Mouse (Mus musculus) MEL (cell line): ENCODE results near the gene Cby3. TPM values are rescaled to one million over a fixed set of nuclear protein-coding genes. Genes with fewer than 3 reads are reported as not detected.
A peak's percentile ranks its signal among the peaks of the same experiment; 100 is the strongest.
"Not testable (repeated sequence)": the region's sequence is repeated elsewhere in the genome, so short reads cannot be mapped to it uniquely, and the experiment has no call there.

ENCODE experiments used
- DNase-seq: peaks from one replicate; pipeline ENCODE4 v3.0.0; 2011; ENCODE audit warnings: low read depth, low spot score
- H3K27ac ChIP-seq: 2 replicates; pipeline ENCODE4 v1.5.1; 2012; ENCODE audit warnings: low read depth, mild to moderate bottlenecking, control low read depth, low read length, moderate library complexity; ENCODE audit not compliant: control insufficient read depth
- H3K27me3 ChIP-seq, 2 experiments: fragments of 150-350 bp in 1 of 2; sonication (generic) in 1 of 2; 2 replicates each; pipeline ENCODE4 v1.6.1; 2012; ENCODE audit warnings: low read length in 2 of 2, mild to moderate bottlenecking in 2 of 2, improper control_type of control experiment in 1 of 2, moderate library complexity in 1 of 2; ENCODE audit not compliant: insufficient read depth in 2 of 2, control insufficient read depth in 1 of 2
- H3K36me3 ChIP-seq, 2 experiments: 2 replicates each; pipeline ENCODE4 v1.6.1; 2012 to 2014; ENCODE audit warnings: low read length in 2 of 2, improper control_type of control experiment in 1 of 2, inconsistent platforms in 1 of 2, mild to moderate bottlenecking in 1 of 2; ENCODE audit not compliant: insufficient read depth in 2 of 2, control insufficient read depth in 1 of 2
- H3K4me1 ChIP-seq, 2 experiments: fragments of 150-350 bp in 1 of 2; sonication (generic) in 1 of 2; 2 replicates each; pipeline ENCODE4 v1.6.1; 2012; ENCODE audit warnings: low read length in 2 of 2, improper control_type of control experiment in 1 of 2, mild to moderate bottlenecking in 1 of 2; ENCODE audit not compliant: insufficient read depth in 2 of 2, control insufficient read depth in 1 of 2
- H3K4me3 ChIP-seq, 2 experiments: fragments of 150-350 bp in 1 of 2; sonication (generic) in 1 of 2; 2 replicates each; pipeline ENCODE4 v1.5.1; 2012; ENCODE audit warnings: low read depth in 2 of 2, low read length in 2 of 2, mild to moderate bottlenecking in 2 of 2, moderate library complexity in 2 of 2, control low read depth in 1 of 2, improper control_type of control experiment in 1 of 2; ENCODE audit not compliant: control insufficient read depth in 1 of 2, insufficient read depth in 1 of 2
- H3K79me2 ChIP-seq: 2 replicates; pipeline ENCODE4 v1.6.1; 2012; ENCODE audit warnings: mild to moderate bottlenecking, low read length, moderate library complexity; ENCODE audit not compliant: control insufficient read depth, poor library complexity, insufficient read depth
- H3K9ac ChIP-seq: 2 replicates; pipeline ENCODE4 v1.6.1; 2012; ENCODE audit warnings: low read depth, mild to moderate bottlenecking, control low read depth, low read length, moderate library complexity; ENCODE audit not compliant: control insufficient read depth, poor library complexity, severe bottlenecking
- H3K9me3 ChIP-seq: fragments of 150-350 bp; sonication (generic); replicated peaks from 2 replicates; pipeline ENCODE4 v1.6.1; 2012; ENCODE audit warnings: mild to moderate bottlenecking, low read length, improper control_type of control experiment, moderate library complexity; ENCODE audit not compliant: insufficient read depth
- CTCF ChIP-seq, 3 experiments: IDR thresholded peaks in 2 of 3; conservative IDR thresholded peaks in 1 of 3; 2 replicates each; pipeline ENCODE4 v1.5.1; 2011 to 2012; ENCODE audit warnings: low read length in 3 of 3, low read depth in 2 of 3, mild to moderate bottlenecking in 2 of 3, improper control_type of control experiment in 1 of 3, inconsistent platforms in 1 of 3, mixed read lengths in 1 of 3, moderate library complexity in 1 of 3; ENCODE audit not compliant: control insufficient read depth in 1 of 3, insufficient read depth in 1 of 3, poor library complexity in 1 of 3, severe bottlenecking in 1 of 3
- JUND ChIP-seq: IDR thresholded peaks from 2 replicates; pipeline ENCODE4 v1.6.1; 2011; ENCODE audit warnings: low read depth, mild to moderate bottlenecking, improper control_type of control experiment, low read length
- MXI1 ChIP-seq: IDR thresholded peaks from 2 replicates; pipeline ENCODE4 v1.6.1; 2011; ENCODE audit warnings: mild to moderate bottlenecking, low read depth, low read length, improper control_type of control experiment
- MYC ChIP-seq: IDR thresholded peaks from 2 replicates; pipeline ENCODE4 v1.6.1; 2011; ENCODE audit warnings: low read depth, mild to moderate bottlenecking, low read length, improper control_type of control experiment, moderate library complexity
- POLR2AphosphoS2 ChIP-seq: IDR thresholded peaks from 2 replicates; pipeline ENCODE4 v1.6.1; 2011; ENCODE audit warnings: low read length, improper control_type of control experiment
- RAD21 ChIP-seq: IDR thresholded peaks from 2 replicates; pipeline ENCODE4 v1.6.1; 2011; ENCODE audit warnings: mild to moderate bottlenecking, low read depth, low read length, improper control_type of control experiment
- SIN3A ChIP-seq: IDR thresholded peaks from 2 replicates; pipeline ENCODE4 v1.6.1; 2012; ENCODE audit warnings: low read length, improper control_type of control experiment, inconsistent platforms
- SMC3 ChIP-seq: IDR thresholded peaks from 2 replicates; pipeline ENCODE4 v1.6.1; 2011; ENCODE audit warnings: low read depth, low read length, improper control_type of control experiment
- USF2 ChIP-seq, 2 experiments: IDR thresholded peaks; 2 replicates each; pipeline ENCODE4 v1.6.1; 2011 to 2012; ENCODE audit warnings: improper control_type of control experiment in 2 of 2, low read length in 2 of 2, borderline replicate concordance in 1 of 2, inconsistent platforms in 1 of 2, low read depth in 1 of 2, mild to moderate bottlenecking in 1 of 2; ENCODE audit not compliant: insufficient read depth in 1 of 2
- ZC3H11A ChIP-seq: IDR thresholded peaks from 2 replicates; pipeline ENCODE4 v1.6.1; 2012; ENCODE audit warnings: low read depth, mild to moderate bottlenecking, inconsistent platforms, low read length, improper control_type of control experiment
- ZNF384 ChIP-seq: IDR thresholded peaks from 2 replicates; pipeline ENCODE4 v1.6.1; 2012; ENCODE audit warnings: low read depth, mild to moderate bottlenecking, inconsistent platforms, low read length, improper control_type of control experiment
- polyA plus RNA-seq, 2 experiments: library from polyadenylated mRNA; stranded (reverse) in 1 of 2; unstranded in 1 of 2; fragments of >175 nt in 1 of 2; fragments of >200 nt in 1 of 2; gene quantifications; 2 replicates each; pipeline versions ENCODE4 v1.2.1 to v1.2.4; 2012; ENCODE audit warnings: low replicate concordance in 2 of 2, low read depth in 1 of 2; ENCODE audit not compliant: insufficient read length in 2 of 2, insufficient read depth in 1 of 2, missing spikeins in 1 of 2
- total RNA-seq: library from RNA; depleted of rRNA; stranded (reverse); fragments of 300-350 nt; gene quantifications from 2 replicates; pipeline ENCODE4 v1.2.3, GENCODE M21; 2012; rRNA removed

The Cby3 gene
- total RNA-seq, result 0.23 and 0.42 TPM in 2 replicates
- under 1 TPM in 1 of 2 experiments, not detected in 1; 0.31 TPM for polyA plus RNA-seq

DNA sequence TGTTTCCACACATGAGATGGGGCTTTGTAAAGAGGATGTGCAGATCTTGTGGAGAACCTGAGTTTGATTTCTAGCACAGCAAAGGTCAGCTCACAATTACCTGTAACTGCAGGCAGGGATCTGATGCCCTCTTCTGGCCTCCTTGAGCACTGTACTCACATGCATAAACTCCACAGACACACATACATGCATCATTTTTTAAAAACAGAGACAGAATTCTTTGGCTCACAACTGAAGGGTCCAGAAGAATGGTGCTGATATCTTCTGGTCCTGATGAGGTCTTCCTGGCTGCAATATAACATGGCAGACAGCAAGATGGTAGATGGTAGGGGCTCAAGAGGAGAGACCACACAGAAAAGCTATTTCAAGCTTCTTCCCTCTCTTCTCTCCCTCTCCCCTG lies at the start of gene Cby3:
Gene Cby3, plus strand, starts transcription at position 301 of the 400 bp plus-strand sequence.
- Histone ChIP-seq H3K79me2 (peaks cover 4% of the 10 kb centered on the region; the same call in 1 of the 2 replicates), H3K4me1 (peaks cover 10 to 23% of the 10 kb centered on the region in 2 experiments; a peak in 3 of 4 replicates), H3K9me3 (no peaks in the 10 kb centered on the region), H3K9ac (no peak within 1 kb of the TSS), H3K4me3 (no peak within 1 kb of the TSS), H3K27me3 (no peaks in the 10 kb centered on the region), H3K36me3 (peaks cover 0 to 13% of the 10 kb centered on the region in 2 experiments; a peak in 1 of 4 replicates), H3K27ac (peak within 1 kb of the TSS; percentile 40)
- DNase-seq, result peak; percentile 24
- peak in 2 of 3 experiments; percentile 31 to 43; a peak in 3 of 6 replicates for TF ChIP-seq CTCF (IDR thresholded peaks at IDR 0.05 in 2 of 3, conservative IDR thresholded peaks at IDR 0.05 in 1 of 3; ENCODE audit: control insufficient read depth in 1 of 3, insufficient read depth in 1 of 3, low read depth in 2 of 3, low read length in 3 of 3, poor library complexity in 1 of 3, severe bottlenecking in 1 of 3)
- 0 out of 2 replicates have a peak, but pooled peaks have one; percentile 5 for TF ChIP-seq ZC3H11A
- peak; percentile 28 for TF ChIP-seq RAD21
- TF ChIP-seq SIN3A, result no peak

DNA sequence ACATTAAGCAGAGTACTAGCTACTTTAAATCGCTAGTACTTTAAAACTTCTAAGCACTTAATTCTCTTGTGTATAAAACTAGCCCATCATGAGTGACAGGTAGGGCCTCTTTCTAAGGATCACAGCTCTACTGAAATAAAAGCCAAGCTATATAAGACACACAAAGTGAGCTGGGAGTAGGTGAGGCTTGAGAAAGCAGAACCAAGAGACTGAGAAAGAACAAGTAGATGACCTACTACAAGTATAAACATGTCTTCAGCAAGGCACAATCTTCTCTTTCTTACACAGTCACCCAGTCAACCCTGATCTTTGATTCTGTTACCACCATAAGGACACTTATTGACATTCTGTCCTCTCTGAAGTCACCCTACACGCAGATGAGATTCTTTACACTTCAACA lies 41.5 kb upstream of the Cby3 start:
- Histone ChIP-seq H3K36me3 (peaks cover 42 to 81% of the 10 kb centered on the region in 2 experiments), H3K9ac (no peak overlapping the region), H3K27ac (no peak overlapping the region), H3K9me3 (no peaks in the 10 kb centered on the region), H3K4me1 (peaks cover 0 to 7% of the 10 kb centered on the region in 2 experiments; a peak in 1 of 4 replicates), H3K27me3 (no peaks in the 10 kb centered on the region), H3K79me2 (peaks cover 51% of the 10 kb centered on the region), H3K4me3 (no peak overlapping the region)
- no peak for DNase-seq
- TF ChIP-seq USF2 (IDR thresholded peaks at IDR 0.05; ENCODE audit: borderline replicate concordance in 1 of 2, insufficient read depth in 1 of 2, low read depth in 1 of 2, low read length in 2 of 2), result no peak
- TF ChIP-seq RAD21, result no peak
- TF ChIP-seq JUND, result no peak
- TF ChIP-seq MYC, result no peak

DNA sequence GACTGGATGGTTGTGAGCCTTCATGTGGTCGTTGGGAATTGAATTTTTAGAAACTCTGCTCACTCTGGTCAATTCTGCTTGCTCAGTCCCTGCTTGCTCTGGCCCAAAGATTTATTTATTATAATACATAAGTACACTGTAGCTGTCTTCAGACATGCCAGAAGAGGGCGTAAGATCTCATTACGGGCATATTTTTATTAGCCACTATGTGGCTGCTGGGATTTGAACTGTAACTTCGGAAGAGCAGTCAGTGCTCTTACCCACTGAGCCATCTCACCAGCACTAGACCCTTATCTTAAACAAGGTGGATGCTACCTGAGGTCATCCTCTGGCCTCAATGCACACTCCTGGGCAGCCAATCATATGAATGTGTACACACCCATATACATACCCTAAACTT lies 34.9 kb upstream of the Cby3 start:
- H3K9ac ChIP-seq, result not testable (repeated sequence)
- H3K4me1 ChIP-seq, result peaks cover 10 to 14% of the 10 kb centered on the region in 2 experiments; a peak in 3 of 4 replicates
- peak; percentile 55 for DNase-seq
- peaks cover 84% of the 10 kb centered on the region for H3K79me2 ChIP-seq
- TF ChIP-seq ZNF384 (peak; percentile 23; the same call in 1 of the 2 replicates), POLR2AphosphoS2 (0 out of 2 replicates have a peak, but pooled peaks have one; percentile 18), CTCF (IDR thresholded peaks at IDR 0.05 in 2 of 3, conservative IDR thresholded peaks at IDR 0.05 in 1 of 3; ENCODE audit: control insufficient read depth in 1 of 3, insufficient read depth in 1 of 3, low read depth in 2 of 3, low read length in 3 of 3, poor library complexity in 1 of 3, severe bottlenecking in 1 of 3) (peak in 1 of 3 experiments; percentile 39; a peak in 2 of 6 replicates), SMC3 (peak; percentile 30), MXI1 (peak; percentile 43; the same call in 1 of the 2 replicates)
- TF ChIP-seq, all 39 proteins: peak for 5; not testable (repeated sequence) for 34
- H3K4me3 ChIP-seq, H3K27me3 ChIP-seq, H3K9me3 ChIP-seq, H3K27ac ChIP-seq: not testable (repeated sequence)
- H3K36me3 ChIP-seq, result peaks cover 60 to 77% of the 10 kb centered on the region in 2 experiments
